Mouse (Mus musculus) liver, embryonic 14 days (tissue): ENCODE measurements around the gene Olfr1513. TPM values are rescaled to one million over a fixed set of nuclear protein-coding genes. Genes with fewer than 3 reads are reported as not detected.

Experiments used
- polyA plus RNA-seq: library from polyadenylated mRNA; depleted of rRNA; stranded (reverse); fragments of >200 nt; gene quantifications from 2 replicates; pipeline ENCODE4 v1.2.3, GENCODE M21; 2012; rRNA removed

Gene Olfr1513
- not detected in 2 replicates for polyA plus RNA-seq

DNA sequence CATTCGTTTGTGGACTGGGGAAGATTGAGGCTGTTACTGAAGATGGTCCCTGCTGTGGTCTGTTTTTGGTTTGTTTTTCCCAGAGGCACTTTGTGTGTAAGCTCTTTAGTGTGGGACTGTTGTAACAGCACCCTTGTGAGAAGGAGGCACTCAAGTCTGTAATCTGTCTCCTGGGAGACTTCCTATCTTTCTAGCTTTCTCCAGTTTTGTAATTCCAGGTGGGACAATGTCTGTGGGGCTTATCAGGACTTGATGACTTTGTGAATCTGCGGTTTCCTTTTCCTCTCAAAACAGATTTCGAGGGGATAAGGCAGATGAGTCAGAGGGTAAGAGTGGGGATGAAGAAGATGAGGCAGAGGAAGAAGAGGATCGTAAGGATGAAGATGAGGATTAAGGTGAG, at the start of gene Olfr1513:
Gene Olfr1513, minus strand, starts transcription at position 101 of the 400 bp plus-strand sequence.

DNA sequence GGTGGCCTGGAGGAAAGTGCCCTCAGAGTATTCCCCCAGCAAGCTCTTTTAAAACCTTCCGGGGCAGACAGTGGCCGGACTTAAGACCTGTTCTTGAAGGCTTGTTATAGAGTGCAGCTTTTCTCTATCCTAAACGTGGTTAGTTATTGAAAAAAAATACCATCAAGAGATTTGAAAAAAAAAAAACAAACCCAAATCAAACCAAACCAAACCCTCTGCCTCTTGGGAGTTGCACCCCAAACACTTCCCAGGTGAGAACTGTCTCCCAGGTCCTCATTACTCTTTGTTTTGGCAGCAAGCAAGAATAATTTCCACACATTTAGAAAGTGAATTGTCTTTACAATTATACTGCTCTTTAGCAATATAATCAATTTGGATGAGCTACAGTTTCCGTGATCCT, 41.1 kb upstream of the Olfr1513 start, which contains the start of gene Olfr1511:
Gene Olfr1511, minus strand, starts transcription at position 101 of the 400 bp plus-strand sequence.

DNA sequence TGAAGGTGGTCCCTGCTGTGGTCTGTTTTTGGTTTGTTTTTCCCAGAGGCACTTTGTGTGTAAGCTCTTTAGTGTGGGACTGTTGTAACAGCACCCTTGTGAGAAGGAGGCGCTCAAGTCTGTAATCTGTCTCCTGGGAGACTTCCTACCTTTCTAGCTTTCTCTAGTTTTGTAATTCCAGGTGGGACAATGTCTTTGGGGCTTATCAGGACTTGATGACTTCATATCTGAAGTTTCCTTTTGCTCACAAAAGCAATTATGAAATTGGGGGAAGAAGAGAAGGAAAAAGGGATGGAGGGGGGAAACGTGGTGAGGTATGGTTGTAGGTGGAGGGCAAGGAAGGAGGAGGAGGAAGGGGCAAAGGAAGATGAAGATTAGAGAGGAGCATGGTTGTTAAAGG, 22.9 kb upstream of the Olfr1513 start, which contains the start of gene Olfr1512:
Gene Olfr1512, minus strand, starts transcription at position 101 of the 400 bp plus-strand sequence.

DNA sequence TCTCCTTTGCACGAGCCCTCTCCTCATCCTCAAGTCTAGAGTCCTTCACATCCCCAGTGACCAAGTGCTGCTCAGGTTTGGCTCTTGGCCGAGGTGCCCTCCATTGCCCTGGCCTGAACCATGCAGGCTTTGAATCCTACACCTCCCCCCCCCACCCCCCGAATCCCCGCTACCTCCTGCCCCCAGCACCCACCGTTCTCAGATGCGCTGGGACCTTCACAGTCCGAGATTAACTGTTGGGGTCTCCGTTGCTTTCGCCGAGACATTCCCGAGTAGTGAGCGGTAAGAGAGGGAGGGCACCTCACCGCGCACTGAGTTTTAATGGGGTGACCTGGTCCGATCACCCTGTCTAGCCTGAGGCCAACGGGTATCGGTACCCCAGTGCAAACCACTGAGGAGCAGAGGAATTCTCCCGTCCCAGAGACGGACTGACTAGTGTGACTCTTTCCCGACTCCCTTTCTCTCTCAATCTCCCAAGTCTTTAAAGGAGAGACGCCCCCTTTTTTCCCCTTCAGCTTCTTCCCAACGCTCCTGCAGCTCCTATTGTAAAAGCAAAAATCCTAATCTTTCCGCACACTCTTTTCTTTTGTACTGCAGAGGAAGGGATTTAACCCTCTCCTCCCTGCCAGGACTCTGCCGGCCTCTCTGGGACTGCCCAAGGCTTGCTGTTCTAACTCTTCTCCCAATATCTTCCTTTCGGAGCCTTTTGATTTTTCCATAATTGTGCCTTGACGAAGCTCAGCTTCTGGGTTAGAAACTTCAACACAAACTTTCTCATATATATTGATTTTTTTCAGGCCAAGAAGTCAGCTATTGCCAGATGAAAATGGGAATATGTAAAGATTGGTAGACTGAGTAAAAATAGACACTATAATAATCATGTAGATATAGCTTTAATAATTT, 28.0 kb downstream of the Olfr1513 start, which contains the start of gene Sall2:
Gene Sall2, minus strand, starts transcription at position 853 of the 903 bp plus-strand sequence.

DNA sequence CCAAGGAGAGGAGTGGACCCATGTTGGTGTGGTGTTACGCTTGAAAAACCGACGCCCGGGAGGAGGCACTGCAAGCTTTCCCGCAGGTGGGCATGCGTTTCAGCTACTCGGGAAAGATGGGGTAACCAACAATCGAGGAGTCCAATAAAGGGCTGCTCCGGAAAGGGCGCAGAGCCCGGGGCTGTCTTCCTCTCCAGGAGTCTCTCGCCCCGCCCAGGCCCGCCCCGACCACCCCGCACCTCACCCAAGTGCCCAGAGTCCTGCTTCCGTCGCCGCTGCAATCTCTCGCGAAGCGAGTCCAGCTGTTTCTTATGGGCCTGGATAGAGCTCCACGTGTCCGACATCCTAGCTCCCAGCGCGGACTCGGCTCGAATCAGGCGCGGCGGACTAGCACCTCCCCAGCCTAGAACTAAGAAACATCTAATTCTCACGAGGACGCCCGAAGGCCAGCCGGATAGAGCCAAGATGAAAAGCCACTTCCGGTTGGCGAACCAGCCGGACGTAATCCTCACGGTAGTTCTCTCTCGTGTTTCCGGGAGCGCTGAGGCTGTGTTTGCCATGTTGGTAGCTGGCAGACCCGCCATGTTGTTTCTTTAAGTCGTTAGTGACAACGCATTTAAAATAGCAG, 51.5 kb downstream of the Olfr1513 start, which contains the start of gene Mettl3:
Gene Mettl3, minus strand, starts transcription at position 485 of the 628 bp plus-strand sequence.

Other genes with a start within 250 kb of the Olfr1513 start
- 0.42 and 0.45 TPM in 2 replicates for gene Rpgrip1, start 245.7 kb downstream of the Olfr1513 start, polyA plus RNA-seq
- gene Supt16, start 159.0 kb downstream of the Olfr1513 start, polyA plus RNA-seq = 29.1 and 30.1 TPM in 2 replicates
- gene Chd8, start 98.6 kb downstream of the Olfr1513 start, polyA plus RNA-seq = 12.9 and 15.6 TPM in 2 replicates
- 9.6 and 11.0 TPM in 2 replicates for gene Tox4, start 77.3 kb downstream of the Olfr1513 start, polyA plus RNA-seq
- 3.2 TPM in 2 replicates for gene Rab2b, start 76.9 kb downstream of the Olfr1513 start, polyA plus RNA-seq
- 17.1 and 17.7 TPM in 2 replicates for gene Mettl3, start 51.3 kb downstream of the Olfr1513 start, polyA plus RNA-seq
- gene Sall2, start 27.6 kb downstream of the Olfr1513 start, polyA plus RNA-seq = 0.80 and 0.84 TPM in 2 replicates
- not detected in 2 replicates for gene Olfr1512, start 22.8 kb upstream of the Olfr1513 start, polyA plus RNA-seq
- gene Olfr1511, start 41.0 kb upstream of the Olfr1513 start, polyA plus RNA-seq = not detected in 2 replicates
- not detected in 2 replicates for gene Olfr1510, start 58.0 kb upstream of the Olfr1513 start, polyA plus RNA-seq
- gene Olfr1509, start 86.6 kb upstream of the Olfr1513 start, polyA plus RNA-seq = not detected in 2 replicates
- gene Olfr1508, start 111.1 kb upstream of the Olfr1513 start, polyA plus RNA-seq = not detected in 2 replicates
- gene Olfr1507, start 139.3 kb upstream of the Olfr1513 start, polyA plus RNA-seq = not detected in 2 replicates